Mouse (Mus musculus): ENCODE measurements around the gene F9. TPM values are rescaled to one million over a fixed set of nuclear protein-coding genes. Genes with fewer than 3 reads are reported as not detected.

Gene F9
- polyA plus RNA-seq (2014; fragmentation: Illumina TruSeq; extraction: RNeasy Lipid Tissue Mini Kit (QIAGEN cat#74804); ENCODE audit: low read depth, low replicate concordance) = 0.31 TPM

GRCm38 (mm10) chrX:59999221-60000083 lies at the start of gene F9:
F9 (plus strand) TSS chrX:59999464.

Other genes starting within 250 kb of the F9 start
- gene Mcf2, start 179.6 kb downstream of the F9 start, polyA plus RNA-seq (2014; fragmentation: Illumina TruSeq; extraction: RNeasy Lipid Tissue Mini Kit (QIAGEN cat#74804); ENCODE audit: low read depth, low replicate concordance) = not detected

Data from heart, adult 10 weeks (tissue).